Mouse (Mus musculus): ENCODE measurements around the gene Fam110a.

The Fam110a gene

GRCm38 (mm10) chr2:151937893-151938292 lies 42.1 kb downstream of the Fam110a start:
- no peak for DNase-seq (ENCODE audit: low read depth, low spot score)

DNA sequence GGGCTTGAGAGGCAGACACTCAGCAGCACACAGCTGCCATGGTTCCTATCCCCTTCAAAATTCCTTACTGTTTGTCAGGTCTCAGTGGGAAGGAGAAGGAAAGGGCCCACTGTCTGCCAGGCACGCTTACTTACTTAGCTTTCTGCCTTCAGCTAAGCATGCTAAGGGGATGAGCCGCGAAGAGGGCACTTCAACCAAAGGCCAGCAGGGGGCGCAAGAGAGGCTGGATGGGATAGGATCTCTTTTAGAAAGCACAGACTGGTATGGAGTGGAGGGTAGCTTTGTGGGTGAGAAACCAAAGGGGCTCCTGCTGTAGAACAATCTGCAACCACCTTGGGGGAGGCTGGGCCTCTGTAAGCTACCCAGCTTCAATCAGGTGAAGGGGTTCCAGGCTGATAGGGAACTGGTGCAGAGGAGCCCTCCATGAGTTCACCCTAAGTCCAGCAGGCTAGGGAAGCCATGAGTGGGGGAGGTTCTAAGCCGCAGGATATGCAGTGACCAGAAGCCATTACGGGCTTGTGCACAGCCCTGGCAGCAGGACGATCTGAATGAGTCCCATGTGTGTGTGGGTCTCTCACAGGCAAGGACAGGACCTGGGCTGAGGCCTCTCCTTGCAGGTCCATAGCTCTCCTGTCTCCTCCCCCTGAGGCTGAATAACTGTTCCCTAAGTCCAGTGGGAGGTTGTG lies 49.5 kb downstream of the Fam110a start:
- peak; percentile 71 for DNase-seq (ENCODE audit: low read depth, low spot score)

GRCm38 (mm10) chr2:151927103-151927502 lies 52.9 kb downstream of the Fam110a start:
- no peak for DNase-seq (ENCODE audit: low read depth, low spot score)

DNA sequence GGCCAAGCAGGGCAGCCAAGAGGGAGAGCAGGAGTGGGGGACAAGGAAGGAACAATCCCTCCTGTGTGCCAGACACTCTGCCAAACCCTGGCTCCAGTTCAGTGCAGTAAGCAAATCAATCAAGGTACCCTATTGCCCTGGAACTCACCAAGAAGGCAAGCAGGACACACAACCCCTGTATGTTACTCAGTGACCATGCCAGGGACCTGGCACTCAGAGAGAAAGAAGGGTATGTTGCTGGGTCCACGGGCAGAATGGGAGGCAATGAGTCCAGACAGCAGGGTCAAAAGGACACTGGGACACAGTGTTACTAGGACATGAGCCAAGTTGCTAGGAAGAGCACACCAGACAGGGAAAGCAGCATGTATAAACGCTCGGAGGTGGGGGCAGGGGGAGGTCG lies 54.3 kb downstream of the Fam110a start:
- DNase-seq (ENCODE audit: low read depth, low spot score) = no peak

GRCm38 (mm10) chr2:151924276-151924675 lies 55.7 kb downstream of the Fam110a start:
- DNase-seq (ENCODE audit: low read depth, low spot score) = no peak

- DNase-seq (ENCODE audit: low read depth, low spot score) = no peak
Observed at GRCm38 (mm10) chr2:151921596-151921995, 58.4 kb downstream of the Fam110a start.

GRCm38 (mm10) chr2:151921068-151921467 lies 59.0 kb downstream of the Fam110a start:
- no peak for DNase-seq (ENCODE audit: low read depth, low spot score)

Data from brain, adult 2 months (tissue).